Mouse (Mus musculus) right cerebral cortex, postnatal 25 days (tissue): ENCODE results near the gene Gstt4.
"Not testable (repeated sequence)": the region's sequence is repeated elsewhere in the genome, so short reads cannot be mapped to it uniquely, and the experiment has no call there.

ENCODE experiments used
- DNase-seq: peaks from one replicate; pipeline ENCODE4 v3.0.0; 2022

The Gstt4 gene

GRCm38 (mm10) chr10:75822443-75822842, at the start of gene Gstt4:
Gstt4 (minus strand) TSS chr10:75822543.
- DNase-seq = no peak

GRCm38 (mm10) chr10:75861587-75861986, 39.2 kb upstream of the Gstt4 start:
- no peak for DNase-seq

GRCm38 (mm10) chr10:75860746-75861145, 38.4 kb upstream of the Gstt4 start:
- DNase-seq = no peak

- peak; percentile 85 for DNase-seq
These were observed 37.6 kb upstream of the Gstt4 start, which contains the start of gene Mif for GRCm38 (mm10) chr10:75859786-75860470. Mif (minus strand) TSS chr10:75860240.

GRCm38 (mm10) chr10:75859107-75859746, 36.9 kb upstream of the Gstt4 start:
- no peak for DNase-seq

GRCm38 (mm10) chr10:75857598-75857997, 35.3 kb upstream of the Gstt4 start:
- no peak for DNase-seq

GRCm38 (mm10) chr10:75856976-75857375, 34.6 kb upstream of the Gstt4 start:
- no peak for DNase-seq

- DNase-seq = no peak
These were observed 34.0 kb upstream of the Gstt4 start for GRCm38 (mm10) chr10:75856155-75856907.

- no peak for DNase-seq
These were observed 33.2 kb upstream of the Gstt4 start for GRCm38 (mm10) chr10:75855416-75855981.

- no peak for DNase-seq
These were observed 32.4 kb upstream of the Gstt4 start for GRCm38 (mm10) chr10:75854791-75855190.

GRCm38 (mm10) chr10:75854096-75854495, 31.8 kb upstream of the Gstt4 start:
- DNase-seq = no peak

- peak; percentile 73 for DNase-seq
These were observed 31.1 kb upstream of the Gstt4 start for GRCm38 (mm10) chr10:75853452-75853851.

GRCm38 (mm10) chr10:75852539-75853125, 30.3 kb upstream of the Gstt4 start:
- DNase-seq = no peak

GRCm38 (mm10) chr10:75851681-75852080, 29.3 kb upstream of the Gstt4 start:
- no peak for DNase-seq

- no peak for DNase-seq
These were observed 28.7 kb upstream of the Gstt4 start for GRCm38 (mm10) chr10:75851076-75851475.

- DNase-seq = no peak
These were observed 26.0 kb upstream of the Gstt4 start for GRCm38 (mm10) chr10:75848382-75848781.

- no peak for DNase-seq
These were observed 23.1 kb upstream of the Gstt4 start for GRCm38 (mm10) chr10:75845306-75845930.

GRCm38 (mm10) chr10:75844800-75845199, 22.5 kb upstream of the Gstt4 start:
- no peak for DNase-seq

- not testable (repeated sequence) for DNase-seq
These were observed 21.6 kb upstream of the Gstt4 start for GRCm38 (mm10) chr10:75843898-75844297.

- DNase-seq = no peak
These were observed 16.7 kb upstream of the Gstt4 start for GRCm38 (mm10) chr10:75839092-75839491.

- DNase-seq = peak; percentile 91
These were observed 15.0 kb upstream of the Gstt4 start, which contains the start of gene Gstt2 for GRCm38 (mm10) chr10:75837248-75837759. Gstt2 (minus strand) TSS chr10:75837424.
